Mouse (Mus musculus) bone marrow, adult 2 months (tissue): ENCODE data around the gene Trim63. TPM values are rescaled to one million over a fixed set of nuclear protein-coding genes. Genes with fewer than 3 reads are reported as not detected.
A peak's percentile ranks its signal among the peaks of the same experiment; 100 is the strongest.

Source experiments
- H3K27ac ChIP-seq: fragments of 200-500 bp; 2 replicates; pipeline ENCODE4 v1.5.1; 2012; ENCODE audit warnings: low read depth, mild to moderate bottlenecking, control low read depth, inconsistent platforms, low read length; ENCODE audit not compliant: control insufficient read depth, poor library complexity, insufficient read depth
- H3K4me1 ChIP-seq: fragments of 200-500 bp; 2 replicates; pipeline ENCODE4 v1.6.1; 2011; ENCODE audit warnings: low read length; ENCODE audit not compliant: control insufficient read depth, insufficient read depth
- H3K4me3 ChIP-seq: fragments of 200-500 bp; replicated peaks from 2 replicates; pipeline ENCODE3; 2011; ENCODE audit warnings: mild to moderate bottlenecking, low read depth, low read length, control low read depth; ENCODE audit not compliant: control insufficient read depth
- CTCF ChIP-seq: fragments of 200-500 bp; IDR thresholded peaks from 2 replicates; pipeline ENCODE4 v1.5.1; 2011; ENCODE audit warnings: low read length, control low read depth; ENCODE audit not compliant: control insufficient read depth, insufficient read depth
- POLR2A ChIP-seq: fragments of 200-500 bp; IDR thresholded peaks from 2 replicates; pipeline ENCODE4 v1.6.1; 2011; ENCODE audit warnings: low read depth, mild to moderate bottlenecking, control low read depth, low read length, borderline replicate concordance; ENCODE audit not compliant: control insufficient read depth
- WGBS: fragments of 180-500 bp; shearing (Covaris S2); methylation state at CpG from one replicate; pipeline ENCODE4 v1.1.7; 2018; 5-methylcytosine and 5-hydroxymethylcytosine counted together
- polyA plus RNA-seq: library from polyadenylated mRNA; stranded (reverse); fragments of >200 nt; gene quantifications from 2 replicates; pipeline ENCODE4 v1.2.4, GENCODE M21; 2011; ENCODE audit warnings: low replicate concordance; ENCODE audit not compliant: missing spikeins, insufficient read depth, insufficient read length

Trim63 gene
- polyA plus RNA-seq, 1 experiment, result 1.1 TPM

GRCm38 (mm10) chr4:134361215-134361614, 46.3 kb downstream of the Trim63 start:
- 11% methylated on average over 5 of the region's 5 CpGs for WGBS
- no peak for TF ChIP-seq POLR2A
- TF ChIP-seq CTCF, result no peak

GRCm38 (mm10) chr4:134362124-134362523, 47.2 kb downstream of the Trim63 start:
- peak overlapping the region; percentile 17; the same call in 1 of the 2 replicates for H3K27ac ChIP-seq
- 31% methylated on average over 9 of the region's 9 CpGs for WGBS
- TF ChIP-seq CTCF (no peak), POLR2A (no peak)
- no peak overlapping the region for H3K4me3 ChIP-seq
- peaks cover 2% of the 10 kb centered on the region; the same call in 1 of the 2 replicates for H3K4me1 ChIP-seq

More at GRCm38 (mm10) chr4:134361215-134361614, 46.3 kb downstream of the Trim63 start:
- Histone ChIP-seq H3K4me1 (peaks cover 2% of the 10 kb centered on the region; the same call in 1 of the 2 replicates), H3K4me3 (no peak overlapping the region), H3K27ac (no peak overlapping the region)

GRCm38 (mm10) chr4:134362586-134362985, 47.7 kb downstream of the Trim63 start:
- TF ChIP-seq POLR2A (no peak), CTCF (no peak)
- peak overlapping the region; percentile 17; the same call in 1 of the 2 replicates for H3K27ac ChIP-seq
- H3K4me1 ChIP-seq, result peaks cover 2% of the 10 kb centered on the region; the same call in 1 of the 2 replicates
- no peak overlapping the region for H3K4me3 ChIP-seq
- under 1% methylated on average over 9 of the region's 9 CpGs for WGBS

- 11% methylated on average over 5 of the region's 5 CpGs for WGBS
- no peak overlapping the region for H3K4me3 ChIP-seq
- H3K27ac ChIP-seq, result no peak overlapping the region
- H3K4me1 ChIP-seq, result peaks cover 2% of the 10 kb centered on the region; the same call in 1 of the 2 replicates
- TF ChIP-seq CTCF, result no peak
- TF ChIP-seq POLR2A, result no peak
These were observed 50.4 kb downstream of the Trim63 start for GRCm38 (mm10) chr4:134365280-134365679.

- H3K4me1 ChIP-seq, result peaks cover 4% of the 10 kb centered on the region
- H3K27ac ChIP-seq, result no peak overlapping the region
- no peak for TF ChIP-seq POLR2A
- TF ChIP-seq CTCF, result no peak
- no peak overlapping the region for H3K4me3 ChIP-seq
- WGBS, result 9% methylated on average over 18 of the region's 18 CpGs
These were observed 55.8 kb downstream of the Trim63 start for GRCm38 (mm10) chr4:134370649-134371221.

GRCm38 (mm10) chr4:134371316-134371855, 56.5 kb downstream of the Trim63 start:
- Histone ChIP-seq H3K4me3 (no peak overlapping the region), H3K27ac (no peak overlapping the region), H3K4me1 (peaks cover 4% of the 10 kb centered on the region)
- 1% methylated on average over 17 of the region's 17 CpGs for WGBS
- TF ChIP-seq POLR2A, result no peak
- no peak for TF ChIP-seq CTCF

- Histone ChIP-seq H3K4me1 (peaks cover 4% of the 10 kb centered on the region), H3K4me3 (peak overlapping the region; percentile 56), H3K27ac (no peak overlapping the region)
- WGBS, result 1% methylated on average over 16 of the region's 16 CpGs
- TF ChIP-seq CTCF (no peak), POLR2A (no peak)
These were observed 57.4 kb downstream of the Trim63 start for GRCm38 (mm10) chr4:134372294-134372747.

- H3K4me3 ChIP-seq, result no peak overlapping the region
- whole genome bisulfite sequencing, result 82% methylated on average over 8 of the region's 8 CpGs
These were observed 58.4 kb downstream of the Trim63 start for GRCm38 (mm10) chr4:134373295-134373694.

More at GRCm38 (mm10) chr4:134373295-134373694, 58.4 kb downstream of the Trim63 start:
- H3K4me1 ChIP-seq, result peaks cover 4% of the 10 kb centered on the region
- no peak overlapping the region for H3K27ac ChIP-seq
- TF ChIP-seq CTCF, result no peak
- no peak for TF ChIP-seq POLR2A
